Mouse (Mus musculus) hindbrain, postnatal 0 days (tissue): ENCODE data around the gene Ndrg3. TPM values are rescaled to one million over a fixed set of nuclear protein-coding genes. Genes with fewer than 3 reads are reported as not detected.

Experiments
- ATAC-seq: fragments of 200-750 bp; cut with Nextera tagmentation; 2 replicates; pipeline ENCODE4 v1.8.0; 2017; ENCODE audit warnings: mild to moderate bottlenecking, moderate TSS enrichment, moderate library complexity
- DNase-seq: peaks from one replicate; pipeline ENCODE4 v3.0.0-alpha.2; 2015; ENCODE audit warnings: low spot score
- H3K27ac ChIP-seq: fragments of 300-500 bp; sonication (generic); 2 replicates; pipeline ENCODE4 v1.5.1; 2014; ENCODE audit warnings: mild to moderate bottlenecking
- H3K27me3 ChIP-seq: fragments of 300-500 bp; sonication (generic); 2 replicates; pipeline ENCODE4 v1.6.1; 2014; ENCODE audit warnings: low read length, mixed read lengths; ENCODE audit not compliant: insufficient read depth
- H3K36me3 ChIP-seq: fragments of 300-500 bp; sonication (generic); 2 replicates; pipeline ENCODE4 v1.6.1; 2014; ENCODE audit warnings: low read length, mixed read lengths; ENCODE audit not compliant: insufficient read depth
- H3K4me1 ChIP-seq: fragments of 300-500 bp; sonication (generic); 2 replicates; pipeline ENCODE4 v1.6.1; 2014; ENCODE audit warnings: antibody characterized with exemption, low read length, mixed read lengths; ENCODE audit not compliant: insufficient read depth
- H3K4me2 ChIP-seq: fragments of 300-500 bp; sonication (generic); 2 replicates; pipeline ENCODE4 v1.6.1; 2014; ENCODE audit warnings: low read depth, mild to moderate bottlenecking, low read length, moderate library complexity, mixed read lengths
- H3K4me3 ChIP-seq: fragments of 300-500 bp; sonication (generic); 2 replicates; pipeline ENCODE4 v1.5.1; 2014; ENCODE audit warnings: low read length
- H3K9ac ChIP-seq: fragments of 300-500 bp; sonication (generic); replicated peaks from 2 replicates; pipeline ENCODE4 v1.6.1; 2014; ENCODE audit warnings: mild to moderate bottlenecking, low read length, moderate library complexity, mixed read lengths
- H3K9me3 ChIP-seq: fragments of 300-500 bp; sonication (generic); 2 replicates; pipeline ENCODE4 v1.6.1; 2016; ENCODE audit warnings: low read length, mixed read lengths
- CTCF ChIP-seq: IDR thresholded peaks from 2 replicates; pipeline ENCODE4 v1.5.1; 2016; ENCODE audit warnings: antibody characterized with exemption, control low read depth, low read depth
- WGBS: fragments of 180-500 bp; shearing (Covaris S2); extraction: QIAGEN DNeasy Blood & Tissue Kit; methylation state at CpG from one replicate; pipeline ENCODE4 v1.1.7; 2014; 5-methylcytosine and 5-hydroxymethylcytosine counted together
- polyA plus RNA-seq: library from polyadenylated mRNA; unstranded; fragments of >200 nt; fragmentation: Nextera tagmentation; extraction: Ambion mirVana; gene quantifications from 2 replicates; pipeline ENCODE4 v1.2.1, GENCODE M21; 2015
- total RNA-seq: library from RNA; depleted of rRNA; stranded (reverse); fragments of >200 nt; gene quantifications from 2 replicates; pipeline ENCODE4 v1.2.3, GENCODE M21; 2014

Ndrg3 gene
- total and polyA plus RNA-seq, 2 experiments from 2014 or later: 167 to 183 TPM

DNA sequence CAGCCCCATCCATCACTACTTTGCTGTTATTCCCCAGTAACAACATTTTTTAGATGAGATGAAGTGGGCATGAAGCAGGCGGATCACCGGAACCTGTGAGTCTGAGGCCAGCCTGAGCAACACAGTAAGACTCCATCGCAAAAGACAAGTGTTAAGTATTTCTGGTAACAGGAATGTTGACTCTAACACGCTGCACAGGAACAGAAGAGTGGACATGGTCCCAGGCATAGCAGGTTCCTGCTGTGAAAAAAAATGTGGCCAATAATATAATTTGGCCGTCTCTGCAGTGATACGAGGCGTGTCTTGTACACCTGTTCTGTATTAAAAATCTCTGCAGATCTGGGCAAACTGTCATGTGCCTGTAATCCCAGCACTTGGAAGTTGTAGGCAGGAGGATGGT is 43.5 kb upstream of the Ndrg3 start:
- Histone ChIP-seq H3K4me3 (no peak overlapping the region), H3K27ac (no peak overlapping the region), H3K36me3 (peaks cover 58% of the 10 kb centered on the region), H3K9me3 (no peaks in the 10 kb centered on the region), H3K27me3 (no peaks in the 10 kb centered on the region), H3K4me2 (no peak overlapping the region), H3K4me1 (no peaks in the 10 kb centered on the region), H3K9ac (no peak overlapping the region)
- WGBS: 74% methylated on average over 7 of the region's 7 CpGs
- ATAC-seq: no peak
- no peak for TF ChIP-seq CTCF
- DNase-seq: no peak

DNA sequence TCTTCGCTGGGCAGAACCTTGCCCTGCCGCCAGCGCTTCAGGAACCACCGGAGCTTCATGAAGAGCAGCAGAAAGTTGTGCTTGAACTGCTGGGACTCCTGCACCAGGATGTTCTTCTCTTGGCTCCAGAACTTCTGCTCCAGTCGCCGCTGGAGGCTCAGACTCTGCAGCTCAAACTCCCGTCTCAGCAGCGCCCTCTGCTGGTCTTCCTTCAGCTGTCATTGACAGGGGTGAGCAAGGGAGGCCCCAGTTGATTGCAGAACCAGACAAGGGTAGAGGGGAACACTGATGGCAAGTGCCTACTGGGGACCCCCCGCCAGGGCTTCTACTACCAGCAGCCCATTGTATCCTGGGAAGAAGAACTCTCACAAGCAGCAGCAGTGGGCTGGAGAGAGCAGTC is 38.9 kb upstream of the Ndrg3 start:
- Histone ChIP-seq H3K9ac (no peak overlapping the region), H3K9me3 (no peaks in the 10 kb centered on the region), H3K4me1 (no peaks in the 10 kb centered on the region), H3K27me3 (no peaks in the 10 kb centered on the region), H3K36me3 (peaks cover 78% of the 10 kb centered on the region), H3K27ac (no peak overlapping the region), H3K4me3 (no peak overlapping the region), H3K4me2 (no peak overlapping the region)
- WGBS: 40% methylated on average over 9 of the region's 9 CpGs
- peak; percentile 92 for TF ChIP-seq CTCF
- ATAC-seq (peak; percentile 76; the same call in 1 of the 2 replicates), DNase-seq (peak; percentile 90)

GRCm38 (mm10) chr2:157028261-157028660 is 36.4 kb upstream of the Ndrg3 start:
- no peak for DNase-seq
- H3K4me3 ChIP-seq: no peak overlapping the region
- no peaks in the 10 kb centered on the region for H3K4me1 ChIP-seq
- TF ChIP-seq CTCF: no peak
- H3K27me3 ChIP-seq: no peaks in the 10 kb centered on the region
- H3K4me2 ChIP-seq: no peak overlapping the region
- no peak overlapping the region for H3K27ac ChIP-seq
- 83% methylated on average over 4 of the region's 4 CpGs for WGBS
- no peaks in the 10 kb centered on the region for H3K9me3 ChIP-seq
- no peak for ATAC-seq
- H3K36me3 ChIP-seq: peaks cover 87% of the 10 kb centered on the region
- no peak overlapping the region for H3K9ac ChIP-seq

DNA sequence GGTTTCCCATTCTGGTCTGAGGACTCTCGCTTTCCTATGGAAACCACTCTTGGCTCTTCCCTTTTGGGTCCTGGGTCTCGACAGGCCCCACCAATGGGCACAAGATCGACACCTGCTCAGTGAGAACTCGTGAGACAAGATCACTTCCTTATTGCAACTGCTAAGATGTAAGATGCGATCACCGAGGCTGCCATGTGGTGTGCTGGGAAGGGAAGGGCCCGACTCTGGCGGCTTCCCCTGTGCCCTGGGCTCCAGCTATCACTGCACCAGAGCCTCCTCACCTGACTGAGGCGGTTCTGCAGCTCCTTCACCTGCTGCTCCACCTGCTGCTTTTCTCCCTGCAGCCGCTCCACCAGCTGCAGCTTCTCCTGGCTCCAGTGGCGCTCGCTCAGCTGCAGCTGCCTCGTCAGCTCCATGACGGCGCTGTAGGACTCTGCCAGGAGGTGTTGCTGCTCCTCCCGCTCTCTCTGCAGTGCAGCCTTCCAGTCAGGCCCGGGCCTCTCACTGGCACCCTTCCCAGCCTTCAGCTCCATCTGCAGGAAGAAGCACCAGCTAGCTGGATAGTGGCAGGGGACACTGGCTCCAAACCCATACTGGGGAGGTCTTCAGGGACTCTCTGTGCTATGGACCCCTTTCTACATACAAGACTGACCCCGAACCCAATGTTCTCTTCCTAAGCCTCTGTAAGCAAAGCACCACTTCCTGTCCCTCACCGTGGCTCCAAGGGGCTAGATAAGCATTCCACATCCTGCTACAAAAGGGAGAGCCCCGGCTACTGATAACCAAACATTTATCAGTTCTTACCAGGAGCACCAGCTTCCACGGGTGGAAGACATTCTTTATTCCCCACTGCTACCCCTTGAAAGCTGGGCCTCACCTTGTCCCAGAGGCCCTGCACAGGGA is 35.5 kb upstream of the Ndrg3 start:
- H3K4me1 ChIP-seq: no peaks in the 10 kb centered on the region
- H3K36me3 ChIP-seq: peaks cover 90% of the 10 kb centered on the region
- no peak overlapping the region for H3K4me3 ChIP-seq
- no peaks in the 10 kb centered on the region for H3K27me3 ChIP-seq
- H3K9ac ChIP-seq: no peak overlapping the region
- no peak overlapping the region for H3K4me2 ChIP-seq
- peak; percentile 64 for DNase-seq
- WGBS: 78% methylated on average over 21 of the region's 21 CpGs
- ATAC-seq: 0 out of 2 replicates have a peak, but pooled peaks have one; percentile 39
- TF ChIP-seq CTCF: peak; percentile 14; the same call in 1 of the 2 replicates
- no peak overlapping the region for H3K27ac ChIP-seq
- H3K9me3 ChIP-seq: no peaks in the 10 kb centered on the region

DNA sequence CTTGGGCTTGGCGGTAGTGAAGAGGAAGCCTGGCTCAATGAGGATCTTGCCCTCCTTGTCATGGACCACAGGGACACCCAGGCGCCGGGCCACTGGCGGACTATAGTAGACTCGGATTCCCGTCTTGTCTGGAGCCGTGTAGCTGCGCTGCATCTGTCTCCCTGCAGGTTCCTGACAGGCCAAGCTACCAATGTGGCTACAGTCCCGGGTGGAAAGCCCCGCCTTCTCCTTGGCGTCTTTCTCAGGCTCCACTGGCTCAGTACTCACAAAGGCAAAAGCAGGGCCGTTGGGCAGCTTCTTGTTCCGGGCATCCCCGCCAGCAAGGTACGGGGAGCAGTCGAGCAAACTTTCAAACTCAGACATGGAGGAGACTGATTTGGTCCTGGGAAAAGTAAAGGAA is 29.3 kb upstream of the Ndrg3 start:
- Histone ChIP-seq H3K36me3 (peaks cover 89% of the 10 kb centered on the region), H3K9me3 (no peaks in the 10 kb centered on the region), H3K4me1 (no peaks in the 10 kb centered on the region), H3K4me2 (no peak overlapping the region), H3K9ac (no peak overlapping the region), H3K27ac (no peak overlapping the region), H3K27me3 (no peaks in the 10 kb centered on the region), H3K4me3 (no peak overlapping the region)
- WGBS: 91% methylated on average over 16 of the region's 16 CpGs
- ATAC-seq: no peak
- no peak for DNase-seq
- TF ChIP-seq CTCF: no peak

GRCm38 (mm10) chr2:157019228-157019627 is 27.4 kb upstream of the Ndrg3 start:
- Histone ChIP-seq H3K4me3 (no peak overlapping the region), H3K36me3 (peaks cover 82% of the 10 kb centered on the region), H3K9ac (no peak overlapping the region), H3K27ac (no peak overlapping the region), H3K4me1 (no peaks in the 10 kb centered on the region), H3K4me2 (no peak overlapping the region), H3K27me3 (no peaks in the 10 kb centered on the region), H3K9me3 (no peaks in the 10 kb centered on the region)
- no peak for TF ChIP-seq CTCF
- DNase-seq (no peak), ATAC-seq (no peak)
- WGBS: 69% methylated on average over 4 of the region's 4 CpGs

GRCm38 (mm10) chr2:157016529-157017270 is 24.8 kb upstream of the Ndrg3 start:
- Histone ChIP-seq H3K27ac (no peak overlapping the region), H3K27me3 (no peaks in the 10 kb centered on the region), H3K4me2 (no peak overlapping the region), H3K9ac (no peak overlapping the region), H3K4me1 (no peaks in the 10 kb centered on the region), H3K4me3 (no peak overlapping the region), H3K9me3 (no peaks in the 10 kb centered on the region), H3K36me3 (peaks cover 57% of the 10 kb centered on the region)
- peak; percentile 30; the same call in 1 of the 2 replicates for TF ChIP-seq CTCF
- DNase-seq (no peak), ATAC-seq (0 out of 2 replicates have a peak, but pooled peaks have one; percentile 12)
- whole genome bisulfite sequencing: 81% methylated on average over 18 of the region's 18 CpGs
